Mouse (Mus musculus) brown adipose tissue, adult 24 weeks (tissue): Measurements from ENCODE around the gene Rbfox3. TPM values are rescaled to one million over a fixed set of nuclear protein-coding genes. Genes with fewer than 3 reads are reported as not detected.

Experiments
- H3K27ac ChIP-seq: fragments of 200-500 bp; replicated peaks from 2 replicates; pipeline ENCODE4 v1.5.1; 2012; ENCODE audit warnings: low read depth, mild to moderate bottlenecking, low read length
- H3K4me1 ChIP-seq: fragments of 200-500 bp; 2 replicates; pipeline ENCODE4 v1.6.1; 2012; ENCODE audit warnings: low read length, mixed read lengths; ENCODE audit not compliant: control insufficient read depth, insufficient read depth, insufficient read length
- H3K4me3 ChIP-seq: fragments of 200-500 bp; 2 replicates; pipeline ENCODE4 v1.5.1; 2012; ENCODE audit warnings: low read depth, mild to moderate bottlenecking, low read length, moderate library complexity; ENCODE audit not compliant: insufficient read depth
- polyA plus RNA-seq: library from polyadenylated mRNA; stranded (reverse); fragments of >200 nt; gene quantifications from 2 replicates; pipeline ENCODE4 v1.2.4, GENCODE M21; 2012; ENCODE audit not compliant: missing spikeins, insufficient read depth, insufficient read length

The Rbfox3 gene
- polyA plus RNA-seq, 1 experiment, result not detected

DNA sequence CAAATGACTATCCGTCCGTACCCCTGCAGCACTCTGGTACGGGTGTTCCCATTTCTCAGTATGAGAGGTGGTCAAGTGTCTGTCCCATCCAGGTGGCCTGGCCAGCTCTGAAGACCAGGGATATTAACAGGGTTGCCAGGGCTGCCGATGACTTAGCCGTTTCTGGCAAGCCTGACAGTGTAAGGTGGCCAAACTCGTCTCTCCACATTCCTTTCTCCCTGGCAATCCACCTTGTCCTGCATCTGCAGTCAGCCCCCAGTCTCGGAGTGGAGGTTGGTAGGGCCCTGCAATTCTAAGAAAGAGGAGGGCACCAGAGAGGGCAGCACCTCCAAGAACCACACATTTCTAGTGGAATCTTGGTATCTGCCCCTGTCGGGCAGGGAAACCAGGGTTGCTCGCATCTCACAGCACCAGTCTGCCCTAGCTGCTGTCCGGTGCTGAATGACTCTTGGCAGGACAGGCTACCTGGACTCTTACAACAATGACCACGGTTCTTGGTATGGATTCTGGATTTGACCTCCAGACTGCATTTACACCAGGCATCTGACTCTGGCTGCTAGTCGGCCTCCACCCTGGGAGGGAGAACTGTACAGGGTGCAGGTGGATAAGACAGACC is 370.9 kb downstream of the Rbfox3 start:
- H3K4me3 ChIP-seq, result no peak overlapping the region
- no peak overlapping the region for H3K27ac ChIP-seq
- no peaks in the 10 kb centered on the region for H3K4me1 ChIP-seq

DNA sequence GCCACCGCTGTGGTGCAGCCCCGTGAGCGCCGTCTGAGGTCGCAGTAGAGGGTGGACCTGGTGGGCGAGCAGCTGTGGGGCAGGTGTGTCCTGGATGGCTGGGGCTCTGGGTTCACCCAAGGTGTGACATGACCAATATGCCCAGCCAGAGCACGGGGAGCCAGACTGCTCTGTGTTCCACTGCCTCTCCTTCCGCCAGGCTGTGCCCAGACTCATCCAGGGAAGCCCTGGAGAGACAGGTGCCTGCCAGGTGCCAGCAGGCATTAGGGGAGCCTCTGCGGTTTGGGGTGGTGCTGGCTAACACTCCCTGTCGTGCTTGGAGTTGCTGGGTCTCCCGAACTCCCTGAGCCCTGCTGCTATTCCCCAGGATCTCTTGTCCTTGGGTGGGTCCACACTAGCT is 373.4 kb downstream of the Rbfox3 start:
- Histone ChIP-seq H3K4me3 (no peak overlapping the region), H3K4me1 (no peaks in the 10 kb centered on the region)

GRCm38 (mm10) chr11:118534382-118535092 is 376.9 kb downstream of the Rbfox3 start:
- Histone ChIP-seq H3K4me1 (no peaks in the 10 kb centered on the region), H3K4me3 (no peak overlapping the region), H3K27ac (no peak overlapping the region)

More for the DNA sequence above, 373.4 kb downstream of the Rbfox3 start:
- no peak overlapping the region for H3K27ac ChIP-seq

GRCm38 (mm10) chr11:118530313-118530712 is 381.1 kb downstream of the Rbfox3 start:
- no peak overlapping the region for H3K27ac ChIP-seq
- no peak overlapping the region for H3K4me3 ChIP-seq
- no peaks in the 10 kb centered on the region for H3K4me1 ChIP-seq

DNA sequence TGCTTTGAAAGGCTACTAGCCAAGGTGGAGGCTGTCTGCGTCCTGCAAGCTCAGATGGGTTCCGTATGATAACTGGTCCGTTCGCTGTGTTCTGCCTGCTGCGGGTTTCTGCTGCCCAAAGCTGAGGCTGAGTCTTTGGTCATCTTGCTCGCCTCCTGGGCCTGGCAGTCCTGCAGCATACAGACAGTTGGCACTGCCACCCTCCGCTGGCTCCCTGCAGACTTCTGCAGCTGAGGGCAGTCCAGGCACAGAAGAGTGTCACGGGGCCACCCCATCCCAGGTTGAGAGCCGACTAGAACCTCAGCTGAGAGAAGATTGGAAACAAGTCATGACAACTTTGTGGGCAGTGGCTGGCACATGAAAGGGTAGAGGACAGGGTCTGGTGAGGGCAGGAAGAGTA is 382.6 kb downstream of the Rbfox3 start:
- no peak overlapping the region for H3K27ac ChIP-seq
- H3K4me1 ChIP-seq, result no peaks in the 10 kb centered on the region
- H3K4me3 ChIP-seq, result no peak overlapping the region

DNA sequence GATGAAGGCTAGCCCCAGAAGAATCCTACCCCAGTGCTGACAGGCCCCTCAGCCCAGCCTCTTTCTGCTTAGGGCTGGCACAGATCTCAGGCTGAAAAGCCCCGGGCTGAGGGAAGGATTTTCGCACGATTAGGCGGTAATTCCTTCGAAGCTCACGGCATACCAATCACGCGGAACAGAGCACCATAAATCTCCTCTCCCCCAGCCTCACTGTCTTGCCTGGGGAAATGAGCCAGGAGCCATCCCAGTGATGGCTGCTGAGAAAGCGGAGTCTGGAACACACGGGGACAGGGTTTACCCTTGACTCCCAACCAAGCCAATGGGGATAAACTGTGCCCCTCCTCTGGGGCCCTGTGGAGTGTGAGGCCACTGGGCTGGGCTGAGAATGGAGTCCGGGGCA is 386.3 kb downstream of the Rbfox3 start:
- H3K27ac ChIP-seq, result no peak overlapping the region
- H3K4me1 ChIP-seq, result no peaks in the 10 kb centered on the region
- H3K4me3 ChIP-seq, result no peak overlapping the region

- H3K4me1 ChIP-seq, result no peaks in the 10 kb centered on the region
Observed at GRCm38 (mm10) chr11:118523496-118524145, 387.8 kb downstream of the Rbfox3 start.

GRCm38 (mm10) chr11:118520932-118521331 is 390.5 kb downstream of the Rbfox3 start:
- no peak overlapping the region for H3K27ac ChIP-seq
- no peaks in the 10 kb centered on the region for H3K4me1 ChIP-seq
- H3K4me3 ChIP-seq, result no peak overlapping the region

More at GRCm38 (mm10) chr11:118523496-118524145, 387.8 kb downstream of the Rbfox3 start:
- H3K4me3 ChIP-seq, result no peak overlapping the region
- no peak overlapping the region for H3K27ac ChIP-seq

GRCm38 (mm10) chr11:118520251-118520650 is 391.1 kb downstream of the Rbfox3 start:
- Histone ChIP-seq H3K4me1 (no peaks in the 10 kb centered on the region), H3K27ac (no peak overlapping the region), H3K4me3 (no peak overlapping the region)

- Histone ChIP-seq H3K4me3 (no peak overlapping the region), H3K4me1 (no peaks in the 10 kb centered on the region), H3K27ac (no peak overlapping the region)
Observed at GRCm38 (mm10) chr11:118518743-118519142, 392.7 kb downstream of the Rbfox3 start.

DNA sequence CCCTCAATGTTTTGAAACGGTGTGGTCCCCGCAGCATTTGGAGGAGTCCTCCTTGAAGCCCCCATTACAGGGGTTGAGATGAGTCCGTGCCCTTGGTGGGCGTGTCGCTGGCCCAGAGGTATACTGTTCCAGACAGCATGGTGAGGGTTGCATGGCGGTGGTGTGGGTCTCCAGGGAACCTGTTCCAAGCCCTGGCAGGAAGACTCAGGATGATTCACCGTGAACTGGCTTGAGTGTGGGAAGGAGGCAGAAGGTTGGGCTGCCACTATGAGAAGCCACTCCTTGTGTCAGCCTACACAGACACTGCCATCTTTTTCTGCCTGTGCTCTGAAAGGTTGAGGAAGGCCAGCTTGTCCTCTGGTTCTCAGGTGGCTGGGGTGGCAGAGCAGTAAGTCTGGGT is 393.5 kb downstream of the Rbfox3 start:
- no peak overlapping the region for H3K27ac ChIP-seq
- H3K4me3 ChIP-seq, result no peak overlapping the region
- H3K4me1 ChIP-seq, result no peaks in the 10 kb centered on the region

- Histone ChIP-seq H3K4me1 (no peaks in the 10 kb centered on the region), H3K4me3 (no peak overlapping the region), H3K27ac (no peak overlapping the region)
Observed at GRCm38 (mm10) chr11:118512257-118512910, 399.0 kb downstream of the Rbfox3 start.

DNA sequence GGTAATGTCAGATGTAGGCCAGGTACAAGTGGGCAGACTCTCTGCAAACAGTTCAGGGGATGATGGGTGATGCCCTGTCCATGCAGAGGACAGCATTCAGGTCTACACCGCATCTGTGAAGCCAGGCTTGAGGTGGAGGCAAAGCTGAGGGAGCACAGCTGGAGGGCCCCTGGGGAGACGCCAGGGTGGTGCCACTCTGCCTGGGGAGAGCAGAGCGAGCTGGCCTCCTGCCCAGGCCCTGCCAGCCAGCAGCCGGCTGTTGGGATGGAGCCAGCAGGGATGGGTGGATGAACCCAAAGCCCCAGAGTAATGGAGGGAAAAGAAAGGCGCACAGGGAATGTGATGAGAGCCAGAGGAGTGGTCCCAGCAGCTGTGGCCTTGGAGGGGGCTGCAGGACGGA is 399.5 kb downstream of the Rbfox3 start:
- Histone ChIP-seq H3K4me3 (no peak overlapping the region), H3K27ac (no peak overlapping the region), H3K4me1 (no peaks in the 10 kb centered on the region)

- Histone ChIP-seq H3K4me1 (no peaks in the 10 kb centered on the region), H3K27ac (no peak overlapping the region), H3K4me3 (no peak overlapping the region)
Observed at GRCm38 (mm10) chr11:118508341-118508740, 403.1 kb downstream of the Rbfox3 start.

DNA sequence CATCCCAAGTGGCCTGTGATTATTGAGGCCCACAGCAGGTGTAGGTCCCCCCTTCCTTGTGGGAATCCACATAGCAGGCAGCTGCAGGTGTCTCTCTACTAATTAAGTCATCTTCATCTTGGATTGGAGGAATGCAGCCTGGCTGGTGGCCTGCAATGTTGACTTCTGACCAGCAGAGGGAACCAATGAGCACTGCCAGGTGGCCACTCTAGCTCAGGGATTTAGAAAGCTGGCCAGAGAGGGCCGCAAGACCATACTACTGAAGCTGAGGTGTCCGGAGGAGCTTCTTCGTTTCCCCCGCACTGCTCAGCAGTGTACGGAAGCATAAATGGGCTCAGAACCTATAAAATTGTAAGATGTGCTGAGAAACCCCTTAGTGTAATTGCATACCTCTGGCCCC is 403.5 kb downstream of the Rbfox3 start:
- no peaks in the 10 kb centered on the region for H3K4me1 ChIP-seq
- H3K4me3 ChIP-seq, result no peak overlapping the region
- no peak overlapping the region for H3K27ac ChIP-seq
